Mouse (Mus musculus) NIH3T3 (cell line): Measurements from ENCODE around the gene Uck2.

ENCODE experiments used
- DNase-seq: peaks from one replicate; pipeline ENCODE4 v3.0.0-alpha.2; 2012; ENCODE audit warnings: low read depth

The Uck2 gene

DNA sequence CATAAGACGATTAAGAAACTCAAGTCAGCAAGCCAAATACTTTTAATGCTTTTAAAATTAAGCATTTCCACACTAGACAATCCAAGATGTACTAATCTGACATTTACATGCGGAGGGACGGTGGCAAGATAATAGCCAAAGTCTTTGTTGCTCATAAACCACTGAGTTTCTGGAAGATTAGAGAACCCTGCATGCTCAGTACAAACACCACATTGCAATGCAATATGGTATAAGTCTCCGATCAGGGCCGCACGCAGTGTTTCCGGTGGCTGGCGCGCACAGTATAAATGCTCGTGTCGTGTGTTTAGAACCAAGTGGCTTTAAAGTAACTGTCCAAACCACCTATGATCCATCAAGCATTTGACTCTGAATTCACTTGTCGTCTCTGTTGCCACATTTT is 31.5 kb downstream of the Uck2 start:
- no peak for DNase-seq

DNA sequence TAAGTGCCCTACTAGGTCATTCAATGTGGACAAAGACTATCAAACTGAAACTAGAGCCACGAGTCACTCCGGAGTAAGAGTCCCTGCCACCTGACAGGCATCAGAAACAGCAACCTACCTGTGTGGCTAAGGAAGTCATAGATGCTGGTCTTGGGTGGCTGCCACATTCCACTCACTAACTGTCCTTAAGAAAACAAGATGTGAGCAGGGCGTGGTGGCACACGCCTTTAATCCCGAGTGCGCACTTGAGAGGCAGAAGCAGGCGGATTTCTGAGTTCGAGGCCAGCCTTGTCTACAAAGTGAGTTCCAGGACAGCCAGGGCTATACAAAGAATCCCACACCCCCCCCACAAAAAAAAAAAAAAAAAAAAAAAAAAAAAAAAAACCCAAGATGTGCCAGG is 35.2 kb downstream of the Uck2 start:
- no peak for DNase-seq

DNA sequence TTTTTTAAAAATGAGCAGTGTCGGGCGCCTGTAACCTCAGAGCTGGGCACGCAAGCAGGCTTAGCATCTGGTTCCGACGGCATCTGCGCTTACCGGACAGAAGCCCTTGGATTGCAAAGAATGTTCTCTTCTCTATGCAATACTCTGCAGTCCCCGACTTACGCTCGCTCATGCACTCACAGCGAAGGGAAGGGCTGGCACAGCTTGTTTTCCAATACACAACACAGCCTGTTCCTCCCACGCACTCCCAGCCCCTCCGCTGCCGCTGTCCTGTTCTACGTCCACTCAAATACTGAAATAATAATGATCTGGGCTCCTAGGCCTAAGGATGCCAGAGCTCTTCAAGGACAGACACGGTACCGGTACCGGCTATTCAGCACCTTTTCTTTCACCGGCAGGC is 35.9 kb downstream of the Uck2 start:
- DNase-seq, result no peak

DNA sequence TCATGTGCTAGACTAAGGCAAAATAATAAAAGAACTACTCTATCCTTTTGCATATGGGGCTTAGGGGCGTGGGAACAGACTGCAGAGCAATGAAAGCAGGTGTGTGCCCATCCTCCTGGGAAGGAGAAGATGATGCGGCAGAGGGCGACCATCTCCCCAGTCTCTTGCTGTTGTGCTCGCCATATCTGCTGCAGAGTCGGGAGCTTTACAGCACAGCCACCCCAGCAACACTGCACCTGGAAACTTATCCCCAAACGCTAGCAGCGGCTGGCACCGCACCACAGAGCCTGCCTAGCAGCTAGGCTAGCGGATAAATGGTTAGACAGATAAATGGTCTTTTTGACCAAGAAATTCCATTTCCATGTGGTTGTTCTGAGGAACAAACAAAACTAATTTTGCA is 37.2 kb downstream of the Uck2 start:
- DNase-seq, result no peak

DNA sequence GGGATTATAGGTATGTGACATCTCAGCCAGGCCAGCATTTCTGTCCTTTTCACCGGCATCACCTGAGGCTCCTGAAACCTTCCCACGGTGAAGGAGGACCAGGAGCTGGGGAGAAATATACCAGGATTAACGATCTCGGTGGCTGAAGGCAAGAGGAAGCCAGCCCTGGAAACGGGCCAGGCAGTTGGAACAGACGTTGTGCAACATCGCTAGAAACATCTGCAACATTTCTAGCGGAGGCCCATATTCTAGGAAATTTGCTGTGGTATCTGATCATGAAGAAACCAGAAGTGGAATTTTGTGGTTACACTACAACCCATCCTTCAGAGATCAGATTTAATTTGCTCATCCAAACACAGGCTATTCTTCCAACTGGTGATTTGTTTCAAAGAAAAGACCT is 38.1 kb downstream of the Uck2 start:
- peak; percentile 98 for DNase-seq

DNA sequence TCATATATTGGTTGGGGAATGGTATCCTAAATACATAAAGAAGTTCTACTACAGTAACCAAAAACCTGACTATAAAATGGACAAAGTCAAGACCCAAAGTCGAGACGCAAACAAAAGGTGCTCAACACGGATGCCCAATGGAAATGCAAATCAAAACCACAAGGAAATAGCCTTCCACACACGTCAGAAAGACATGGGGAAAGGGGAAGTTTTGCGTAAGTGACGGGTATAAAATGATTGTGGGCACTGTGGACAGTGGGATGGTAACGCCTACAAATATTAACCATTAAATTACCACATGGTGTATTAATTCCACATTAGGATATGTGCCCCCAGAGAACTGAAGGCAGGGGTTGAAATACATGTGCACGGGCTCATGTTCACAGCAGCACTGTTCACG is 38.8 kb downstream of the Uck2 start:
- no peak for DNase-seq

DNA sequence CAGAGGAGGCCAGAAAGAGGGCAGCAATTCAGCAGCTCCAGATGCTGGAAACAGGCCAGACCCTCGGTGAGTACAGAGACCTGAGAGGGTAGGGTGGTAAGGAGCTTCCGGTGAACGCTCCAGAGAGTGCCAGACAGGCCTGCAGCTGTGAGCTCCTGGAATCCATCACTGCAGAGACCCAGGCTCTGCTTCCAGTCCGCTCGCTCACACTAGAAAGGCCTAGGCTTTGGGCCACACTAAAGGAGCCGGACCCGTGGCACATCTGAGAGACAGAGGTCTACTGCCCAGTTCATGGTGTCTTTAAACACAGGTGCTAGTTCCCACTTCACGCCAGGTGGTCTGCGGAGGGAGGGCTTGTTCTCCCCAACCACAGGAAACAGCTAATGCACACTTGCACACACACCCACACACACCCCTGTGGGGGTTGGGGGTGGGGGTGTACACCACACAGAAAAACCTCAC is 39.9 kb downstream of the Uck2 start:
- DNase-seq, result peak; percentile 50

DNA sequence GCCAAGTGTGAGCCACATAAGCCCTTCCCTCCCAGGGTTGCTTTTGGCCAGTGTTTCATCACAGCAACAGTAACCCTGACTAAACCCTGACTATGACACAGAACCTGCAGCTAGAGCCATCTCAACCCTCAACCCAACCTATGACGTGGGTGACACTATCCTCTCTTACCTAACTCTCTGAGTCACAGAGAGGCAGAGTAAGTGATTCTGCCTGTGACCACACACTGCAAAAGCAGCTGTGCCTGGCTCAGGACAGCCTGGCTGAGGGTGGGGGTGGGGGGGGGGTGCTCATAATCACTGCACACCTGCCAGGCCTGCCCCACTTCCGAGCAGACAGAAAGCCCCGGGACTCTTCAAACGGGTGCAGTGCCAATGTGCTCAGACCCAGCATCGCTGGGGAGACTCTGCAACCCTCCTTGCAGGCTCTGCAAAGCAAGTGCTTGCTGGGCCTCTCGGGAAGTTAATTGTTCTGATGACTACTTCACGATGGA is 42.9 kb downstream of the Uck2 start:
- DNase-seq, result peak; percentile 86

DNA sequence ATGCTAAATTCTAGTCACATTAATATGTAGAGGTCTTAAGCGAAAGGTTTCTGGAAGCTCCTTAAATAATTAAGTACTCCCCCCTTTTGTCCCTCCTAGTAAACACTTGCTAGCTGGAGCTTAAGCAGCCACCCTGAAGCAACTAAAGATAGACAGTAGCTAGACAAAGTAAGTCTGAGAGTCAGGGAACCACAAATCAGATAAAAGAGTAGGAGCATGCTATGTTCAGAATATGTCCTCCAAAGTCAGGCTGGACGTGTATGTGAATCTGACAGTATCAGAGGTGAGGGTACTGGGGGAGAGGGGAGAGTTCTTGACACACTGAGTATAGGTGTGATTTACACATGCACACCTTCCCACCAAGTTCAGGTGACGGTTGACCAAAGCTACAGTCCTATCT is 43.6 kb downstream of the Uck2 start:
- no peak for DNase-seq

DNA sequence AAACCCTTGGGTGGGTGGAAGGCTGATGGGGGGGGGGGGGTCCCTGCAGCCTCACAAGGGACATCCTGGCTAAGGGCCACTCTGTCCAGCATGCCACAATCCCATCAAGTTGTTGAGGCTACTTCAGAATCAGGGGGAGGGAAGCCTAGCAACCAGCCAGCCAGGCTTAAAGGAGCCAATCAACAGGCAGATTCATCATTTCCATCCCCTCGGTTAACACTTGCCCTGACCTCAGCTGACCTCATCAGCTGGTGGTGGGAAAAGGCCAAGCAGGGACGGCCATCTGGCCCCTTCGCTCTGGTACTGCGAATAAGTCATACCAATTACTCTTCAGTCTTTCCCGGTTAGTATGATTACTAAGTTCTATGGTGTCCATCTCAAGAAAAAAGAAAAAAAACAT is 44.8 kb downstream of the Uck2 start:
- no peak for DNase-seq

DNA sequence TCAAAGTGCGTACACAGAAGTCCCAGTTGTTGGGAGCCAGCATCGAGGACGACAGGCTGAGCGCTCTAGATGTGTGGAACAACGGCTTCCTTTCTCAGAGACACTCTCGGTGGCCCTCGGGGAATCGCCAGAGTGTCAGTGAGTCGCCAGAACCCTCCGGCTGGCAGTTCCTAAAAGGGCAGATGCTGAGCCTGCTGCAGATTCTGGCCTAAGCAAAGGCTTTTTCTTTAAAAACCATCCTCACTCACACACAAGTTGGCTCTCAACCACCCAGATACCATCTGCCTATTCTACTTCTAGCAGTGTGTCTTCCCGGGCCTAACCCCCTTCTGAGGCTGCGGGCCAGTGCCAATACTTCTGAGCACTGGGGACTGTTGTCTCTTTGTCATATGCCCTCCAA is 45.2 kb downstream of the Uck2 start:
- DNase-seq, result no peak

DNA sequence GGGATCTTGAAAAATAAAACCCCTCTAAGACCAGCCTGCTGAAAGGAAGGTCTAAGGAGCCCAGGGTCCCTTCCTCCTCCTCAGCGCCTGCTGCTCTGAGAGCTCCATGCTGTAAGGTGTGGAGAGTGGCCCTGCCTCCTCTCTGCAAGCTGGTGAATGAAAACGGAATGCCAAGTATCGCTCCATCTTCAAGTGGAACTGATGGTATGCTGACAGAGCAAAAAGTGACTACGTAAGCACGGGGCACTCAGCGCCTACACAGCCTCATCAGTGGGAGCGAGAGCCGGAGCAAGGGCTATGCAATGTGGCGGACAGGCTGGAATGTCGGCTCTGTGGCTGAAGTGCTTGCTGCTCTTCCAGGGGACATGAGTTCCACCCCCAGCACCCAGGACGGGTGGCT is 47.3 kb downstream of the Uck2 start:
- DNase-seq, result no peak

DNA sequence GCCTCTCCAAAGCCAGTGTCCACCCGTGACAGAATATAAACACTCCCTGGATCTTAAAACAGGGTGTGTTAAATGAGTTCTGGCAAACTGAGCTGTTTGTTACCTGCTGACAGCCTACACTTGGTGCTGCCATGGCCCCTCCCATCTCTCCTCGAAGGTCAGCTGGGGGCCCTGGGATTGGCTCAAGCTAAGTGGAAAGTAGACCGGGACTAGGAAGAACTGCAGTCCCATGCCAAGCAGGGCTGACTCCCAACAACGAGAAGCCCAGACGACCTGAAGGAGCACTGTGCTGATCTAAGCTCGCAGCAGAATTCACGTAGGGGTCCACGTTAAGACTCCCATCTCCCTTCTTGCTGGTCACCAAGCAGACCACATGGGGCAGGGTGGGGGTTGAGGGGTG is 48.3 kb downstream of the Uck2 start:
- no peak for DNase-seq

DNA sequence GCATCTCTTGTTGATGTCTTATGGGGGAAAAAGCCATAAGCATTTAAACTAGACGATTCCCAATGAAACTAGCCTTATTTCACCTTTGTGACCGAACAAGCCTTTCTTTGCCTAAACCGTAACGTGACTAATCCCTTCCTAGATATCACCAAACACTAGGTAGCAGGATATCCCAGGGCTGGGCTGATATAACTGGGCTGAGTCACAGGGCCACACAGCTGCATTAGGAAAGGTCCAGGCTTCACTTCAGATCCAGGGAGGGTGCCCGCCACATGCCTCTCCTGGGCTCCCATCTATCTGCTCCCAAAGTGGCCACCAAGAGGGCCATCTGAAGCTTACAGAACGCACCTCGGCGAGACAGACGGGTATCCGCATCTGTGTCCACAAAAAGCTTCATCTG is 50.8 kb downstream of the Uck2 start:
- DNase-seq, result no peak

DNA sequence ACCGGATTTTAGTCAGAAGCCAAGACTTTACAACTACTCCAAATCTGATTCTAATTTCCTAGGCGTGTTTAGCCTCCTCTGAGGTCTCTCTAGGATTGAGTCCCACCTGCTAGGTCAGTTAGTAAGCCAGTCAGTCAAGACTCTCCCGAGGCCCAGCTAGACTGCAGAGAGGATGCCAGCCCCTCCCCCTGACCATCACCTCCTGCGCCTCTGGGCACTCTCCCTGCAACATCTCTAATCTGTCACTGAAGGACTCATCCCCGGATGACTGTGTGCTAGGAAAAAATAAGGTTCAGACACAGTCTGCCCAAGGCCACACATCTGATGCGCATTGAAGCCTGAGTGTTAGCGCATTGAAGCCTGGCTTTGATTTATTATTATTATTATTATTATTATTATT is 52.2 kb downstream of the Uck2 start:
- no peak for DNase-seq

DNA sequence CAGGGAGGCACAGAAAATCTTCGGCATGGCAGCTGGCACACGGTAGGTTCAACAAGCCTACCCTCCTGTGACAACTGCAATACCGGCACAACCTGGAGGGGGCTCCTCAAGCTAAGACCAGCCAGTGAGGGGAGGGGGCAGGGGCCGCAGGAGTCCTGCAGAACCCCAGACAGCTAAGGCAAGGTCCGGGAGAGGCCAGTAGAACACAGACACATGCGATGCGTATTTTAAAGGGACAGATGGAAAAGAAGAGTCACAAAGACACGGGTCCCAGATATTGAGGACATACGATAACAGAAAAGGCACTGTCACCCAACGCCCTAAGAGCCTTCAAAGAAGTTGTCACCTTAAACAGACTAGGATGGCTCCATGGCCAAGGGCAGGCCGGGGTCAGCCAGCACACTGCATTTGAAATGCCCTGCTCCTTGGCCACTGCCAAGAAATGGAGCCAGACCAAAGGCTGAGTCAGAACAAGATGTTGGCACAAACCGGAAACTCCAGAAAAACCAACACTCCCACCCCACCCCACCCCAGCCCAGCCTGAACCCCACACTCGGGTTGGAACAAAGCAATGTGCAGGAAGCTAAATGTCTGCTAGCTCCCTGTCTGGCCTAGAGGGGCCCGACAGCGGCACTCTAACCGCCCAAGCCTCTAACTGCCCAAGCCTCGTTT is 53.4 kb downstream of the Uck2 start:
- DNase-seq, result peak; percentile 75

DNA sequence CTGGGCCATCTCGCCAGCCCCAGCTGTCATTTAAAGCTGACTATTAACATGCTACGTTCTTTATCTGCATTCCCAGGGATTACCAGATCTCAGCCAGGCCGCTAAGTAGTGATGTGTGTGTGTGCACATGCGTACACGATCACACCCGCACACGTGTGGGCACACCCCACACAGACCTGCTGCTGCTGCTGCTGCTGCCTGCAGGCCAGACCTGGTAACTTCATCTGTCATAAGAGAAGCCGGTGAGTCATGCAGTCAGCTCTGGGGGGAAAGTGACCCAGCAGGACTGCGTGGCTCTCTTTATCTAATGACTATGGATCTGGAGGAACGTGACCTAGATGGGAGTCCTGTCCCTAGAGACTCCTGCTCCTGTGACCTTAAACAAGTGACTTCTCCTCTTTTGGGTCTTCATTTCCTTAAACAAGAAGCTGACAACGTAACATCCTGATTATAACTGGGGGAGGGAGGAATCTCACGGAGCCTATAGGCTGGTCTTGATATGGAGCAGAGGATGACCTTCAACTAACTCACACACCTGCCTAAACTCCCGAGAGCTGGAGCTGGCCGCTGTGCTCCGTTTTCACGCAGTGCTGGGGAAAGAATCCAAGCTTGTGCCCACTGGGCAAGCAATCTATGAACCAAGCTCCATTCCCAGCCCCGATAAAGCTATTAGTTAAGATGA is 54.0 kb downstream of the Uck2 start:
- DNase-seq, result peak; percentile 44

DNA sequence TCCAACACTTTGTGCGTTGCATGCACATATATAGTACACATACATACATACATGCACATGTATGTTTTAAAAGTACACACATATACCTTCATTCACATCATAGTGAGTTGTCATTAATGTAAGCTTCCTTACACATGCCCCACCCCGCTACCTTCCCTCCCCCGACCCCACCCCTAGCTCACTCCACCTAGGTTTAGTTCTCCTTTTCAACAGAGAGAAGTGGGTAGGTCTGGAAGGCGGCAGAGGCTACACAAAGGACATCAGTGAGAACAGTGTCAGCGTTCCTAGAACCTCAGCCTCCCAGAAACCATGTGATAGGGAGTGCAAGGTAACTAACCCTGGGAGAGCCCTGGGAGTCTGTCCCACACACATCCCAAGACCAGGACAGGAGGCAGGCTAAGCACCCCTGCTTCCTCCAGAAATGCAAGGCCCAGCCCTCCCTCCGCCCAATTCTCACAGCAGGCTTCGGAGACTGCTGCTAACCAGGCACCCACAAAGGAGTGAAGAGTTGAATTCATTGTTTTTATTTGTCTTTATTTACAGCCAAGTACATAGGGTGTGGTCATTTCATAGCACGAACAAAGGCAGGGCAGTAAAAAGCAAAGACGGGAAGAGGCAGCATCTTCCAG is 62.6 kb downstream of the Uck2 start:
- DNase-seq, result no peak

DNA sequence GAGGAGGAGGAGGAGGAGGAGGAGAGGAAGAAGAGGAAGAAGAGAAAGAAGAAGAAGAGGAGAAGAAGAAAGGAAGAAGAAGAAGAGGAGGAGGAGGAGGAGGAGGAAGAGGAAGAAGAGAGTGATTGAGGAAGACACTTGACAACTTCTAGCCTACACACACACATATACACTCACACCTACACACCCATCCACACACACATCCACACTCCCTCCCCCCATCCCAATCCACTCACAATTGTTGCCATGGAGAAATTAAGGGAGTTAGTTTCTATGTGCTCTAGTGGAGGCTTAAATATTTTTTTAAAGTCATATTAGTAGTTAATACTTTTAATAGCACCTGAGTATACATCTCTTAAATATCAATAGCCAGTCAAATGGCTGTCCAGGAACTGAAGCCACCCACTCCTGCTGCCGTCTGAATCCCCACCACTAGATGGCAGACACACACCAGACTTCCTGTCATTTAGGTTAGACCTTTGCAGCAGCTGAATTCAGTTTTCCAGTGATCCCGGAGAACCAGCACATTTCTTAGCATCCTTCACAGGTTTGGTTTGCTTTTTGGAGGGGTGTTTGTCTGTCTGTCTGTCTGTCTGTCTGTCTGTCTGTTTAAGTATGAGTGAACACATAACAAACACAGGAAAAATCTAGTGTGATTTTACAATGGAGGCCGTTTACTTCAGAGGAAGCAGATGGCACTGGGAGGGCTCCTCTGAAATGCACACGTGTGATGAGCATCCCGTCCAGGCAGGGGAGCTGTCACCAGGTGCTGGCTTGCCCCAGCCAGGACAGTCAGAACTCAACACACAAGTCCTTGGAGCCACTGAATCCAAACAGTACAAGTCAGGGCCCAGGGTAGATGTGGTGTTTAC is 64.6 kb downstream of the Uck2 start:
- DNase-seq, result peak; percentile 94

DNA sequence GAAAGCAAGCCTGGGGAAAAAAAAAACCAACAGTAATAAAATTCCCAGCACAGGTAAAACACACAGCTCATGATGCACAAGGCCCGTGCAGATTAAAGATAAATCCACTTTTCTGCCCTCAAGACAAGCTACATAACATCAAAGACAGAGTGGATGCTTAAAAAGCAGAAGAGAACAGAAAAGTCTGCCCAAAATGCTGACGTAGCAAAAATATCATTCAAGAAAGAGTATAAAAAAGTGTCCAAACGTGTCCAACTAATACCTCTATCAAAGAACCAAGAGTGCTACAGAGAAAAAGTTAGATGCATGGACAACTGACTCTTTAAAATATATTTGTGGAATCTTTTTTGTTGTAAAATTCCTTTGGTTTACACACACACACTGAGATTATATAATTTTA is 69.7 kb downstream of the Uck2 start:
- no peak for DNase-seq

DNA sequence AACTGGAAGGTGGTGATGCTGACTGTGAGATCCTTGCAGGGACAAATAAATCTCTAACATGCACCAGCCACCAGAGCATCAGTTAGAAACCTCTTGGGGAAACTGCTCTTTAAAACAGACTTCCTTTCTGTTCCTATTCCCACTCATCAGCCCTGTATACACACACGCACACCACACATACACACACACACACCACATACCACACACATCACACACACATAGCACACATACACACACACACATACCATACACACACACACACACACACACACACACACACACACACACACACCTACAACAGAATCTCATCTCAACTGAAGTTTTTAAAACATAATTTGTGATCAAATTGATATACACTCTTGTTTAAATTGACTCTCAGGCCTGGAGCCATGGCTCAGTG is 72.4 kb downstream of the Uck2 start:
- no peak for DNase-seq

DNA sequence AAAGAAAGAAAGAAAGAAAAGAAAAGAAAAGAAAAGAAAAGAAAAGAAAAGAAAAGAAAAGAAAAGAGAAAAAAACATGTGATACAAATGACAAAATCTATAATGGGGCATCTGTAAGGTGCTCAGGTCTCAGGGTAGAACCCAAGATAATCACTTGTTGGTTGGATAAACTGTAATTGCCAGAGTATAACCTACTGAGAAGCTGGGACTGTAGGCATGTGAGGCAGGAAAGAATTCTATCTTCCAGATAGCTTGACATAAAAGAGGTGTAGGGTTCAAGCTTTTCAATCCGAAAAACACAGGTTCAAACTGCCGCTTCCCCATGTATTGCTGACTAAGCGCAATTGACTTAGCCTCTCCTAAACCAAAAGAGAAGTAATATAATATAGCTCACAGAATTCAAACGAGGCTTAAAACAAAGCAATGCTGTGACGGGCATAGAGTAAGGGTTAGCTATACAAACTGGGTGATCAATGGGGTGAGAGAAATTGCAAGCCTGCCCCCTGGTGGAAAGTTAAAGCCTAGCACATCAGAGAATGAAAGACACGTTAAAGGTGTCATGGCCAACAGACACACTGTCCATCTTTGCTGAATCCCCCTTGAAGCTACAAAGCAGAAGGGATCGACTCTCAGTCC is 73.0 kb downstream of the Uck2 start:
- DNase-seq, result peak; percentile 83
